Mouse (Mus musculus) midbrain, embryonic 11.5 days (tissue): ENCODE results near the gene Zfp771. TPM values are rescaled to one million over a fixed set of nuclear protein-coding genes. Genes with fewer than 3 reads are reported as not detected.
A peak's percentile ranks its signal among the peaks of the same experiment; 100 is the strongest.

Source experiments
- ATAC-seq: fragments of 200-750 bp; cut with Nextera tagmentation; 2 replicates; pipeline ENCODE4 v1.8.0; 2017; ENCODE audit warnings: moderate TSS enrichment, moderate library complexity; ENCODE audit not compliant: low FRiP score
- DNase-seq: peaks from one replicate; pipeline ENCODE4 v3.0.0; 2015; ENCODE audit warnings: low spot score; ENCODE audit errors: missing footprints
- H3K27ac ChIP-seq: fragments of 300-500 bp; sonication (generic); 2 replicates; pipeline ENCODE4 v1.5.1; 2014; ENCODE audit warnings: low read depth, low read length
- H3K27me3 ChIP-seq: fragments of 300-500 bp; sonication (generic); 2 replicates; pipeline ENCODE4 v1.6.1; 2014; ENCODE audit warnings: mild to moderate bottlenecking, low read length, moderate library complexity, mixed read lengths; ENCODE audit not compliant: control insufficient read depth, insufficient read depth
- H3K36me3 ChIP-seq: fragments of 300-500 bp; sonication (generic); 2 replicates; pipeline ENCODE4 v1.6.1; 2014; ENCODE audit warnings: mild to moderate bottlenecking, low read length, moderate library complexity, mixed read lengths; ENCODE audit not compliant: control insufficient read depth, insufficient read depth
- H3K4me1 ChIP-seq: fragments of 300-500 bp; sonication (generic); 2 replicates; pipeline ENCODE4 v1.6.1; 2014; ENCODE audit warnings: low read length; ENCODE audit not compliant: control insufficient read depth, insufficient read depth
- H3K4me2 ChIP-seq: fragments of 300-500 bp; sonication (generic); 2 replicates; pipeline ENCODE4 v1.6.1; 2014; ENCODE audit warnings: mild to moderate bottlenecking, moderate library complexity
- H3K4me3 ChIP-seq: fragments of 300-500 bp; sonication (generic); 2 replicates; pipeline ENCODE4 v1.5.1; 2014; ENCODE audit warnings: low read depth, low read length
- H3K9ac ChIP-seq: fragments of 300-500 bp; sonication (generic); 2 replicates; pipeline ENCODE4 v1.6.1; 2014; ENCODE audit warnings: low read length
- H3K9me3 ChIP-seq: fragments of 300-500 bp; sonication (generic); 2 replicates; pipeline ENCODE4 v1.6.1; 2016; ENCODE audit warnings: low read length; ENCODE audit not compliant: control insufficient read depth
- WGBS: fragments of 180-500 bp; shearing (Covaris S2); extraction: QIAGEN DNeasy Blood & Tissue Kit; methylation state at CpG from one replicate; pipeline ENCODE4 v1.1.7; 2014; 5-methylcytosine and 5-hydroxymethylcytosine counted together
- polyA plus RNA-seq: library from polyadenylated mRNA; unstranded; fragments of >200 nt; fragmentation: Nextera tagmentation; extraction: Ambion mirVana; gene quantifications from 2 replicates; pipeline ENCODE4 v1.2.1, GENCODE M21; 2014

Zfp771 gene
- polyA plus RNA-seq, 1 experiment from 2014 or later, result 49.3 TPM

DNA sequence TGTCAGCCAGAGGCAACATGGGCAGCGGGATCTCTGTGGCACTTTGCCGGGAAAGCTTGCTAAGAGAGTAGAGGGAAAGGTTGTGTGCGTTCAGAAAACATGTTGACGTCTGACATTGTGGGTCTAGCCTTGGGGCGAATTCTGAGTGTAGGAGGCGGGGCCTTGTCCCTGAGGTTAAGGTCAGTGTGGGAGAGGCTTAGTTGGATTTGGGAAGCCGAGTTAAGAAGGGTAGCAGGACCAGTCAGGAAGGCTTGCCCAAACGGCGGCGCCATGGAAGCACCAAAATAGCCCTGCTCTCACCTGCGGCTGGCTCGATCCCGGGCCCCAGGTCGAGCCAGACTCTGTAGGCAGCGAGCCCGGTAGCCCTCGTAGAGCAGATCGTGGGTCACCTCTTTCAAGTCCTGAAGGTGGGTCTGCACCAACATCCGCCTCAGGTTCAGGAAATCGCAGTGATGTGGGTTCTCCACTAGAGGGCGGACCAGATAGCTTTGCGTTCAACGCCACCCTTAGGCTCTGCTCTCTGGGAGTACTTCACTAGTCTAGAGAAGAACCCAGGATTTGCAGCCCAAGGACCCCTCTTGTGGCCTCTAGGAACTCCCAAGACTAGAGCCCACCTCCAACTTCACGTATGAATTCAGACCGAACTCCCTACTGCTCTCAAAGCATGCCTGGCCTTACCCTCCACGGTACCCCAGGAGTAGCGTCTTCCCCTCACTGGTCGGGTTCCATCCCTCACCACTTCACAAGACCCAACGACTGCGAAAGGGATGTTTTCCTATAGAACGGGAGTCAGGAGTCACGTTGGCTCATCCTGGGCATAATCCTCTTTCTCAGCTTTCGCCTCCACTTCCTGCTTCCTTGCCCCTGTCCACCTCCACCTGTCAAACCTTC, 28.8 kb upstream of the Zfp771 start:
- Histone ChIP-seq H3K36me3 (no peaks in the 10 kb centered on the region), H3K9ac (peak overlapping the region; percentile 36), H3K4me2 (peak overlapping the region; percentile 26), H3K27ac (no peak overlapping the region), H3K27me3 (peaks cover 14% of the 10 kb centered on the region; the same call in 1 of the 2 replicates), H3K4me3 (0 out of 2 replicates have a peak overlapping the region, but pooled peaks have one; percentile 13), H3K9me3 (no peaks in the 10 kb centered on the region), H3K4me1 (peaks cover 4% of the 10 kb centered on the region; the same call in 1 of the 2 replicates)
- ATAC-seq, result peak; percentile 16; the same call in 1 of the 2 replicates
- DNase-seq, result peak; percentile 94
- 25% methylated on average over 33 of the region's 33 CpGs for WGBS

- H3K36me3 ChIP-seq, result no peaks in the 10 kb centered on the region
- H3K4me3 ChIP-seq, result no peak overlapping the region
- peaks cover 14% of the 10 kb centered on the region; the same call in 1 of the 2 replicates for H3K27me3 ChIP-seq
- DNase-seq (no peak), ATAC-seq (no peak)
- H3K4me2 ChIP-seq, result no peak overlapping the region
- 84% methylated on average over 5 of the region's 5 CpGs for WGBS
- H3K9ac ChIP-seq, result no peak overlapping the region
- no peak overlapping the region for H3K27ac ChIP-seq
- peaks cover 4% of the 10 kb centered on the region; the same call in 1 of the 2 replicates for H3K4me1 ChIP-seq
- H3K9me3 ChIP-seq, result no peaks in the 10 kb centered on the region
These were observed 27.8 kb upstream of the Zfp771 start for GRCm38 (mm10) chr7:127216307-127216706.

DNA sequence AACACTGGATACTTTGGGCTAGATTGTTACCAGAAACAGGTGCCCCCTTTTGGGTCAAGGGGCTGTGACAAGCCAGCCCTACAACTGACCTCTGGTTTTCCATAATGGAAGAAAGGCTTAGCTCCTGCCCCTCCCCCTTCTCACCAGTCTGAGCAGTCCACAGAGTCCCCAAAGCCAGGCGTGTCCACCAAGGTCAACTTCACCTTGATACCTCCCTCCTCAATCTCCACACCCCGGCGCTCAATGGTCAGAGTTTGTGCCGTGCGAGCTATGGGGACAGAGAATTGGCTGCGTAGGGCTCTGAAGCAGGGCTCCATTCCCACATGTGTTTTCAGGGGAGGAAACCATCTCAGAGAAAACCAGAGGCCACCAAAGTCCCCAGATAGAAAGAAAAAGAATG, 26.6 kb upstream of the Zfp771 start:
- 89% methylated on average over 6 of the region's 6 CpGs for WGBS
- H3K27me3 ChIP-seq, result peaks cover 14% of the 10 kb centered on the region; the same call in 1 of the 2 replicates
- ATAC-seq (no peak), DNase-seq (no peak)
- H3K9me3 ChIP-seq, result no peaks in the 10 kb centered on the region
- H3K9ac ChIP-seq, result no peak overlapping the region
- no peak overlapping the region for H3K4me3 ChIP-seq
- H3K4me2 ChIP-seq, result no peak overlapping the region
- H3K27ac ChIP-seq, result no peak overlapping the region
- peaks cover 4% of the 10 kb centered on the region; the same call in 1 of the 2 replicates for H3K4me1 ChIP-seq
- no peaks in the 10 kb centered on the region for H3K36me3 ChIP-seq

DNA sequence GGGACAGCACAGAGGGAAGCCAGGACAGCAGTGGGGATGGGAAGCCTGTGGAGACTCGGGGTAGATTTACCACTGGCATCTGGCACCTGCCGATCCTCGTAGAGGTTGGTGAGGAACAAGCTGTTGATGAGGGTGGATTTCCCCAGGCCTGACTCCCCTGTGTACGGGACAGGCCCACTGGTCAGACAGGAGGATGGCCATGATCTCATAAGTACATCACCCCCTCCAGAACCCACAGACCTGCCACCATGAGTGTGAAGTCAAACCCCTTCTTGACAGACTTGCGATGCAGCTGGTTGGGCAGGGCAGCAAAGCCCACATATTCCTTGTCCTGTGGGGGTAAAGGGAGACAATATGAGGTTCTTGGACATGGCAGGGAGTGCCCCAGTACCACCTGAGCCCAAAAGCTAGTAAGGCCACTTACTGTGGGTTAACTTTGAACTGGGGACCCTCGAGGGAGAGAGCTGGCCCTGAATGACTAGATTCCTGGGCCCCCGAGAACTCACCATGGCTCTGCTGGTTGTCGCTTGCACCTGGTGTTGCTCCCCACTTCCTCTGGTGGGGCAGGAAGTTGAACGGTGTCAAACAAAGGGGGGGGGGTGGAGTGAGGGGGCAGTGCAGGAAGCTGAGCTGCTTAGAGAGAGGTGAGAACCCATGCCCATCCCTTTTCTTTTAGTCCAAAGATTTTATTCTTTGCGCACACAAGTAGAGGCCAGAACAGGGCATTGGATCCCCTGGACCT, 26.0 kb upstream of the Zfp771 start:
- H3K36me3 ChIP-seq, result no peaks in the 10 kb centered on the region
- no peak overlapping the region for H3K4me2 ChIP-seq
- no peak overlapping the region for H3K9ac ChIP-seq
- peaks cover 4% of the 10 kb centered on the region; the same call in 1 of the 2 replicates for H3K4me1 ChIP-seq
- peak; percentile 54 for DNase-seq
- no peak for ATAC-seq
- H3K27ac ChIP-seq, result no peak overlapping the region
- H3K4me3 ChIP-seq, result no peak overlapping the region
- 84% methylated on average over 10 of the region's 10 CpGs for WGBS
- H3K27me3 ChIP-seq, result peaks cover 14% of the 10 kb centered on the region; the same call in 1 of the 2 replicates
- H3K9me3 ChIP-seq, result no peaks in the 10 kb centered on the region

DNA sequence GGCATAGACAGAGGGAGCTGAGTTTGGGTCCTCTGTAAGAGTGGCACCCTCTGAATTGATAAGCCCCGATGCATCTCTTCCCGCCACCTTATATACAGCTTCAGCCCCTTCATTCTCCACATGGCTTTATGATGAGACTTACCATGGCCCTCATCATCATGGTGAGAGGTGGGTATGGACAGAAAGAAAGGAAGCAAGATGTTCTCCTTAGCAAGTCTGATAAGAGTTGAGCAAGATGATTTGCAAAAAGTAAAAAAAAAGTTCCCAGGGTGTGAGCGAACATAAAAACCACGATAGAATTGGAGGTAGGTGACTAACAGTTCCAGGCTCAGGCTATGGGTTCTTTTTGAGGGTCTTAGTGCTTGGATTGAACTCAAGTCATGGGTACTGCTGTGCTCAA, 25.4 kb upstream of the Zfp771 start:
- Histone ChIP-seq H3K4me3 (no peak overlapping the region), H3K36me3 (no peaks in the 10 kb centered on the region), H3K4me1 (peaks cover 4% of the 10 kb centered on the region; the same call in 1 of the 2 replicates), H3K27ac (no peak overlapping the region), H3K4me2 (no peak overlapping the region), H3K9me3 (no peaks in the 10 kb centered on the region), H3K9ac (no peak overlapping the region), H3K27me3 (peaks cover 13% of the 10 kb centered on the region; the same call in 1 of the 2 replicates)
- WGBS, result 94% methylated on average over 4 of the region's 4 CpGs
- ATAC-seq, result no peak
- no peak for DNase-seq

DNA sequence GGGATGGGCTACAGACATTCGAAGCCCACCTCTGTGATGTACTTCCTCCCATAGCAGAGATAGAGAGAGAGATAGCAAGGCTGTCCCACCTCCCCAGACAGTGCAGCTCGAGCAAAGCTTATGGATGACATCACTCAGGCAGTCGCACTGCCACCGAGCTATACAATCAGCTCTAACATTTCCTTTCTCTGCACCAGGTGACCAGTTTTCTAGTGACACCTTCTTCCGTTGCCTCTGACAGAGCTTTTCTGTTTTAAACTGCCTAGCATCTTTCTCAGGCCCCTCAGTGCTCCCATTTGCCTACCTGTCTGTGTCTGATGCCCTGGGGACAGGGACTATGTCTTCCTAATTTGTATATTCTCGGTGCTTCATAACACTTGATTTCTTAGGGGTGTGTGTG, 23.6 kb upstream of the Zfp771 start:
- Histone ChIP-seq H3K27me3 (no peaks in the 10 kb centered on the region), H3K4me1 (no peaks in the 10 kb centered on the region; the same call in 1 of the 2 replicates), H3K27ac (no peak overlapping the region), H3K4me2 (no peak overlapping the region), H3K9ac (no peak overlapping the region), H3K36me3 (no peaks in the 10 kb centered on the region), H3K4me3 (no peak overlapping the region), H3K9me3 (no peaks in the 10 kb centered on the region)
- ATAC-seq (no peak), DNase-seq (no peak)
- WGBS, result 83% methylated on average over 6 of the region's 6 CpGs

GRCm38 (mm10) chr7:127223106-127223505, 21.0 kb upstream of the Zfp771 start:
- Histone ChIP-seq H3K27ac (no peak overlapping the region), H3K4me2 (no peak overlapping the region), H3K36me3 (0 out of 2 replicates have a peak, but pooled peaks cover 2% of the 10 kb centered on the region), H3K4me3 (no peak overlapping the region), H3K4me1 (no peaks in the 10 kb centered on the region), H3K9ac (no peak overlapping the region), H3K27me3 (no peaks in the 10 kb centered on the region), H3K9me3 (no peaks in the 10 kb centered on the region)
- no peak for ATAC-seq
- 86% methylated on average over 3 of the region's 3 CpGs for WGBS
- DNase-seq, result no peak

GRCm38 (mm10) chr7:127223515-127224478, 20.3 kb upstream of the Zfp771 start:
- H3K9me3 ChIP-seq, result no peaks in the 10 kb centered on the region
- no peaks in the 10 kb centered on the region for H3K27me3 ChIP-seq
- H3K4me3 ChIP-seq, result no peak overlapping the region
- H3K9ac ChIP-seq, result no peak overlapping the region
- H3K4me2 ChIP-seq, result no peak overlapping the region
- no peak overlapping the region for H3K27ac ChIP-seq
- DNase-seq (no peak), ATAC-seq (no peak)
- 85% methylated on average over 6 of the region's 6 CpGs for WGBS
- no peaks in the 10 kb centered on the region for H3K4me1 ChIP-seq
- H3K36me3 ChIP-seq, result peaks cover 2% of the 10 kb centered on the region; the same call in 1 of the 2 replicates
